Mouse (Mus musculus): Measurements from ENCODE around the gene Krt1. TPM values are rescaled to one million over a fixed set of nuclear protein-coding genes. Genes with fewer than 3 reads are reported as not detected.

Gene Krt1
- total RNA-seq, 2 experiments from 2014 or later, result 0.81 to 3.1 TPM

- DNase-seq (ENCODE audit: low spot score in 2 of 2), result no peak
Measured at GRCm38 (mm10) chr15:101817875-101818274, 32.7 kb downstream of the Krt1 start, which contains the start of gene Krt2. Gene Krt2, minus strand, starts transcription at chr15:101818169.

GRCm38 (mm10) chr15:101803052-101803822, 47.4 kb downstream of the Krt1 start:
- no peak for DNase-seq (ENCODE audit: low spot score in 2 of 2)

- no peak for DNase-seq (ENCODE audit: low spot score in 2 of 2)
Measured at GRCm38 (mm10) chr15:101802296-101802835, 48.2 kb downstream of the Krt1 start, which contains the start of gene Krt73. Gene Krt73, minus strand, starts transcription at chr15:101802346.

Small RNA genes lying within 50 kb of the gene (microRNA-seq; reads per million reads assigned to microRNA genes)
- not detected for gene Gm44356

Other genes with a start within 250 kb of the Krt1 start
- not detected for gene Gm5414, start 222.6 kb downstream of the Krt1 start, total RNA-seq (2021)
- gene Gm5478, start 203.4 kb downstream of the Krt1 start, total RNA-seq (2021), result not detected
- gene Krt6b, start 170.5 kb downstream of the Krt1 start, total RNA-seq (2021), result under 1 TPM in 1 of 2 experiments, not detected in 1; 0.13 TPM
- under 1 TPM in 1 of 2 experiments, not detected in 1; 0.23 TPM for gene Krt6a, start 156.5 kb downstream of the Krt1 start, total RNA-seq (2021)
- 1 to 10 TPM in 1 of 2 experiments, under 1 TPM in 1; 0.39 to 1.9 TPM for gene Krt5, start 137.9 kb downstream of the Krt1 start, total RNA-seq (2021)
- under 1 TPM in 1 of 2 experiments, not detected in 1; 0.39 TPM for gene Krt71, start 107.7 kb downstream of the Krt1 start, total RNA-seq (2021)
- not detected for gene Krt72, start 64.3 kb downstream of the Krt1 start, total RNA-seq (2021)
- gene Krt73, start 48.4 kb downstream of the Krt1 start, total RNA-seq (2021), result under 1 TPM in 1 of 2 experiments, not detected in 1; 0.21 TPM
- gene Krt2, start 32.6 kb downstream of the Krt1 start, total RNA-seq (2021), result not detected
- not detected for gene Krt77, start 18.9 kb upstream of the Krt1 start, total RNA-seq (2021)
- not detected for gene Krt76, start 42.1 kb upstream of the Krt1 start, total RNA-seq (2021)
- under 1 TPM; 0.44 to 0.67 TPM for gene Krt4, start 73.9 kb upstream of the Krt1 start, total RNA-seq (2021)
- under 1 TPM; 0.44 to 0.47 TPM for gene Krt79, start 89.5 kb upstream of the Krt1 start, total RNA-seq (2021)
- gene Krt78, start 103.5 kb upstream of the Krt1 start, total RNA-seq (2021), result not detected
- 1 to 10 TPM; 4.0 to 4.7 TPM for gene Krt8, start 153.7 kb upstream of the Krt1 start, total RNA-seq (2021)
- gene Krt18, start 177.4 kb upstream of the Krt1 start, total RNA-seq (2021), result 1 to 10 TPM; 2.3 to 5.8 TPM
- 100 to 1,000 TPM; 182 to 199 TPM for gene Eif4b, start 223.0 kb upstream of the Krt1 start, total RNA-seq (2021)
- gene Tns2, start 249.6 kb upstream of the Krt1 start, total RNA-seq (2021), result 10 to 100 TPM; 58.7 to 59.5 TPM

Measured in gastrocnemius, postnatal 4 days (tissue).